Mouse (Mus musculus) yolk sac, embryonic 10.5 days (tissue): Measurements from ENCODE around the gene Hk1.

ENCODE experiments used
- DNase-seq: peaks from one replicate; pipeline ENCODE4 v3.0.0-alpha.2; 2017; ENCODE audit warnings: low spot score

Hk1 gene

DNA sequence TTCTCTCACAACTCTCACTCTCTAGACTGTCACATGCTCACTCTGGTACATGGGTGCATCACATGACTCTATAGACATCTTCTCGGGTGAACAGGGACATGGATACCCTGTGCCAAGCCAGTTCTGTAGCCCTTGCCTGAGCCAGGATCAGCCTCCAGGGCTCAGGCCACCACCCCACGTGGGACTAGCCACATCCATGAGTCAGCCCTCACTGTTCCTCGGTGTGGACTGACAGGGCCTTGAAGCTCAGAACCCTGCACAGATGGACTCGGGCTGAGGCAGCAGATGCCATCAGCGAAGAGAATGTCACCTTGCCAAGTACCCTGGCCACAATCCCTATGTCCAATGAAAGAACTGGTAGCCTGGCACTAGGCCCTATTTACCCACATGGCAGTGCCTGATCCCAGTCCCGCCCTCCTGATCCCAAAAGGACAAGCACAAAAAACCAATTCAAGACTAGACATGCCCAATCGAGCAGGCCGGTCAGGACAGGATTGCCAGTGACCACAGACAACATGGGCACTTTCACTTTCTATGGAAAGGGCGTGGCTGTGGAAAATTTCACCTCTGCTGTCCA, 59.2 kb downstream of the Hk1 start:
- DNase-seq = no peak

GRCm38 (mm10) chr10:62319154-62319553, 60.6 kb downstream of the Hk1 start:
- DNase-seq = no peak

GRCm38 (mm10) chr10:62316467-62316866, 63.2 kb downstream of the Hk1 start:
- no peak for DNase-seq

DNA sequence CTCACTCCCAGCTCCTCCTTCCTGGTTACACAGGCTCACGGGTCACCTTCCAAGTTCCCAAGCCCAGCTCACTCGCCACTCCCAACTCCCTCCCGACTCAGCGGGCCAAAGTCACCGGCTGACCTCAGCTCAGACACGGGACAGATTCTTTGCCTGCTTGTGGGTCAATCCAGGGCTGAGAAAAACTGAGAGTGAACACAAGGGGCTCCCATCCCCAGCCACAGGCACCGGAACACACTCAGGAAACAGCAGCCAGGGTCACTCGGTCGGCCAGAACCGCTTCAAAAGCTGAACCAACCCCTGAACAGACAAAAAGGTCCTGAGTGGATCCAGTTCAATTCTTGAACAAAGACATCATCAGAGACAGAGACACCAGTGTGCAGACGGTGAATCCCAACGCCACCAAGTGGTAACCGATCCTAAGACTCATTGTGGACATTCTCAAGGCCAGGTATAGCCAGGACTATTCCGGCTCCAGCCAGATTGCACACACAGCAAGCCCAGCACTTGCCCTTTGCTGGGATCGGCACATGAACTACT, 65.8 kb downstream of the Hk1 start:
- DNase-seq = no peak

DNA sequence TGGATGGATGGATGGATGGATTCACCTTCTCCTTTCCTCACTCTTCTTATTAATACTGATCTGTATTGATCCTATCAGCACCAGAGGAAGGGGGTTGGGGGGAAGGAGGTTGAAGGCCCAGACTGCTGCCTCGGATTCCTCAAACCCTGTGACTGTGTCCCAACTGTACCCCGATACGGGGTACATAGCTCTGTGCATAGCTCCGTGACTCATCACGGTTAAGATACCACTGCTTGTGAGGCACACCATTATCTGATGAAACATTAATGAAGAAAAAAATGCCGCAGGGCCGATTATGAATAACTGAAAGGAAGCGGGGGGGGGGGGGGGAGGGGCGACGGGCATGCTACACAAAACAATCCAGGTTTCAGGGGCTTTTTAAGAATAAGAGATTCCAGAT, 66.6 kb downstream of the Hk1 start:
- DNase-seq = no peak

GRCm38 (mm10) chr10:62311464-62311863, 68.2 kb downstream of the Hk1 start:
- no peak for DNase-seq

DNA sequence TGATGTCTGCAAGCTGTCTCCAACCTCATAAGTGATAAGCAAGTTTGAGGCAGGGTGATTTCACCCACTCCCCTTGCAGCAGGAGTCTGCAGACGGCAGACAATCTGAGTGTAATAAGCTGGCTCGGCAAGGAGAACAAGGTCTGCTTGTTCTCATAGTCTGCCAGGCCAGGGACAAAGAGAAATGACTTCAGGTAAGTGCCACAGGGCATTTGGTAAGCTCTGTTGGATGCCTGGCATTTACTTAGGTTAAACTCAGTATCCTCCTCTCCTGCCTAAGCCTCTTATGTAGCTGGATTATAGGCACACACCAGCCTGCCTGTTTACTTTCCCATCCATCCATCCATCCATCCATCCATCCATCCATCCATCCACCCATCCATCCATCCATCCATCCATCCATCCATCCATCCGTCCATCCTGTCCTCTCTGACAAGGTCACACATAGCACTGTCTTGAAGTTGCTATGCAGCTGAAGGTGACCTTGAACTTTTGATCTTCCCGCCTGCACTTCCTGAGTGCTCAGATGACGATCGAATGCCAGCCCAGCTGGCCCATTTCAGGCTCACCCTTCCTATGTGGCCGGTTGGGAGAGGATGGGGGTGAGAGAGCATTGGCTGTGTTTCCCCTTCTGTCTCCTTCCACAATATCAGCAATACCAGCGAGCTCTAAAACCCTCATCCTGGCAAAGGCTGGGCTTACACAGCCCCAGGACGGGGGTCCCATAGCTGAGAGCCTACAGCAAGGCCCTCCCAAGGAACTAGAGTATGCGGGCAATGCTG, 69.3 kb downstream of the Hk1 start:
- DNase-seq = no peak

DNA sequence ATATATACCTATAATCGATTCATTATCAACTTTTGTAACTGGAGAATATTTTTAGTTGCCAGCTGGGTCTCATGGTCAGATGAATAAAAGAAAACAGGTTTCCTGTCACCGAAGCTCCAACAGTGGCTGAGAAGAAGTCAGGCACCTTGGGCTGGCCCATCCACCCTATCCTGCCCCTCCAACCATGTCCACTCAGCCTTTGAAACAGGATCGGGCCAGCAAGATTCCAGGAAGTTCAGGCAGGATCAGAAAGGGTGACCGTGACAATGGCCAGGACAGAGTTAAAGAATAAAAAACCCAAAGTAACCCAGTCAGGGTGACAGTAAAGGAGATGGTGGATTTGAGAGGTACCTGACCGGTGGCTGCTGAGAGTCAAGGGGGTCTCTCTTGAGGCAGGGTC, 70.1 kb downstream of the Hk1 start:
- no peak for DNase-seq

DNA sequence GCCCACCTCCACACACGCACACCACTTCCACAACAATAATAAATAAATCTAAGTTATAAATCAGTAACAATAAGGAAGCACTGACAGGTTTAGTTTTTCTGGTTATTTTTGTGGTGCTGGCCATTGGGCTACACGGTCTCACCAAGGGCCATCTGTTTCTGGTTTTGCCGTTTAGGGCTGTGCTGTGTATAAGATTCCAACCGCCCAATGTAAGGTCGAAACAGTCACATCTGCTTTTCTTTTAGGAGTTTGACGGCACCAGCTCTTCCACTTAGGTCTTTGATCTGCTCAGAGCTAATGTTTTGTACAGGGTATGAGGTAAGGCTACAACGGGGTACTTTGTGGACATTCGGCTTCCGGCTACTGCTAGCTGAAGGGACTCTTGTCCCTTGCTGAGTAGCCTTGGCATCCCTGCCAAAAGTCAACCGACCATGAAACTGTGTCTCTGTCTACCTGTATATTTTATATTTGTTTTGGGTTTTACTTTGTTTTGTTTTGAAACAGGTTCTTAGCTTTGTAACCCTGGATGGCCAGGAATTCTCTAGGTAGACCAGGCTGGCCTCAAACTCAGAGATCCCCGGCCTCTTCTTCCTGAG, 70.7 kb downstream of the Hk1 start:
- DNase-seq = no peak

GRCm38 (mm10) chr10:62306483-62306882, 73.2 kb downstream of the Hk1 start:
- peak; percentile 17 for DNase-seq

GRCm38 (mm10) chr10:62305090-62305489, 74.6 kb downstream of the Hk1 start:
- no peak for DNase-seq

GRCm38 (mm10) chr10:62300006-62300827, 79.5 kb downstream of the Hk1 start:
- no peak for DNase-seq

DNA sequence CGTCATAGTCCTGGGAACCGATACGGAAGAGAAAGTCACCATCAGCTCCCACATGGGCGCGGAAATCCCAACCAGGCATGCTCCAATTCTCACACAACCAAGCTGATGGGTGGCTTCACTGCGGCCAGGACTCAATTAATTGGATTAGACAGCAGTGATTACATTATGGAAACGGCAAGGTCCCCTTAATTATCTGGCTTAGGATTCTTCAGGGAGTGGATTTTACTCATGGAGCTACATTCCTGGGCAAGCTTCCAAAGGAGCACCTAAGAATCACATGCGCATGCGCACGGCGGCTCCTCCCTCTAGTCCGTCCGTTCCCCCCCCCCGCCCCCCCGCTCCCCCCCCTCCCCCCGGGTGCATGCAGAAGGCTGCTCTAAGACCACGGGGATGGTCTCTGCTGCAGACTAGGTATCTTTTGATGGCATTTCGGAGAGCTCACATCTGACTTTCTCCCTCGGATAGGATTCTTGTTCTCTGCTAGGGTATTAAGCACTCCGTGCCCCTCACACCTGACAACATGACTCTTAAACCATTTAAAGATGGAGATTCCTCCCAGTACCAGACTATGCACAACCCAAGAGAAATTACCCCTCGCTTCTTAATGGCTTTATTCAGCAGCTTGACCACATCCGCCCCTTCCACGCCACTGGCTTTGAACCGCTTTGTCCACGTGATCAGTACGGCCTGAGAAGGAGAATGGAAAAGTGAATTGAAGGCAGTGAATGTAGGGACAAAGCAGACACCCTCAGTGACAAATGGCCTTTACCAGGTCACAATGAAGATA, 83.4 kb downstream of the Hk1 start:
- DNase-seq = no peak

GRCm38 (mm10) chr10:62294112-62294511, 85.6 kb downstream of the Hk1 start:
- DNase-seq = no peak

DNA sequence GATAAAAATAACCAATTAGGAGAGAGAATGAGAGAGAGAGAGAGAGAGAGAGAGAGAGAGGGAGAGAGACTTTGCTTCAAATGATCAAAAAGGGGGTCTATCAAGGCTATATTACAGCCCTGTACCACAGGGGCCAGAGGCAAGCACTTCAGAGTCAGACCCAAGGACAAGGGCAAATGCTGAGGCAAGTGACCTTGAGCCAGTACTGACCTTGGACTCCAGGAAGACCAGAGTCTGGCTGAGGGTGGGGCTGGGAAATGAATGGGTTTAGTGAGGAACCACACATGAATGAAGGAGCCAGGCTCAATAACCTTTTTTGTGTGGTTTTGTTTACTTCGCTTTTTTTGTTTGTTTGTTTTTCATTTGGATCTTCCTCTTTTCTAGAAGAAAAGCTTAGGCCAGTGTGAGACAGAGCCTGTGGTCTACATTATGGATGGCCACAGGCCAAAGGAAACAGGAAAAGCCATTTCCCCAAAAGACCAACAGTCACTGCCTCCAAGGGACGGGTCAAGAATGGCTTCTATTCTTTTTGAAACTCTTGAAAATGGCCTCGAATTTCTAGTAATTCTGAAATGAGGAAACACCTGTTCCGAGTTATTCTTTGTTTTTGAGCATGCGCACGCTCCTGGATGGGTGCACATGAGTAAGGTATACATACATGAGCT, 92.1 kb downstream of the Hk1 start:
- no peak for DNase-seq

GRCm38 (mm10) chr10:62283206-62283792, 96.4 kb downstream of the Hk1 start:
- no peak for DNase-seq

- DNase-seq = peak; percentile 5
These were observed 96.9 kb downstream of the Hk1 start for GRCm38 (mm10) chr10:62282782-62283181.

GRCm38 (mm10) chr10:62279671-62280070, 100.0 kb downstream of the Hk1 start:
- no peak for DNase-seq

DNA sequence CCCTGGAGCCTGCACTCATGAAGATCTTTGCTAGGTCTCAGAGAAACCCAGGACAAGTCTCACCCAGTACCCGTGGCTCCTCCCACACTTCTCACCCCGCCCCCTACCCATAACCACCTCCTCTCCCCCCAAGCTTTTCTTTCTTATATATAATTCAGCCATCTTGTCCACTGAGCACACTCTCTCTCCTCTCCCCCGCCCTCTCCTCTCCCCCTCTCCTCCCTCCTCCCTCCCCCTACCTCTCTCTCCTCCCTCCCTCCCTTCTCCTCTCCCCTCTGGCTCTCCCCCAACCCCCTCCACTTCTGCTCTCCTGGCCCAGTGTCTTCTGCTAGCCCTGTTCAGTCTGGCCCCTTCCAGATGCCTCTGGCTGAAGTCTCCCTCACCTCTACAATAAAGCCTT, 100.6 kb downstream of the Hk1 start:
- DNase-seq = no peak

DNA sequence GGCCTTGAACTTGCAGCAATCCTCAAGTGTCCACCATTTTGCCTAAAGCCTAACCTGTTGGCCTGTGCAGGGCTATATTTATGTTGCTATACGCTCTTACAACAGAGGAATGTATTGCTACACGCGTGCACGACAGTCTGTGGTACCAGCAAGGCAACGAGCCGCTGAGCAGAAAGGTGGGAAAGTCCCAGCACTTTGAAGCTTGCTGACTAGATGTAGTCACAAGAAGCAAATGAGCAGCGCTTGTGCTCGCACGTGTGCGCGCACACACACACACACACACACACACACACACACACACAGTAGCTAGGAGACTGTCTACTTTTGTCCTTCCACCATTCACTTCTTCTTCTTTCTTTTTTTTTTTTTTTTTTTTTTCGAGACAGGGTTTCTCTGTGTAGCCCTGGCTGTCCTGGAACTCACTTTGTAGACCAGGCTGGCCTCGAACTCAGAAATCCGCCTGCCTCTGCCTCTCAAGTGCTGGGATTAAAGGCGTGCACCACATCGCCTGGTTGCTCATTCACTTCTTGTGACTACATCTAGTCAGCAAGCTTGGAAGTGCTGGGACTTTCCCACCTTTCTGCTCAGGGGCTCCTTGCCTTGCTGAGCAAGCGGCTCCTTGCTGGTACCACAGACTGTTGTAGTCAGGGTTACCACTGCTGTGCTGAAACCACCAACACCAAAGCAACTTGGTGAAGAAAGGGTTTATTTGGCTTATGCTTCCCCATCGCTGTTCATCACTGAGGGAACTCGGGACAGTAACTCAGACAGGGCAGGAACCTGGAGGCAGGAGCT, 102.0 kb downstream of the Hk1 start:
- DNase-seq = no peak
